Mouse (Mus musculus) MEL (cell line): ENCODE results near the gene Dcun1d4.
"Not testable (repeated sequence)": the region's sequence is repeated elsewhere in the genome, so short reads cannot be mapped to it uniquely, and the experiment has no call there.

Experiments used
- HCFC1 ChIP-seq: IDR thresholded peaks from 2 replicates; pipeline ENCODE4 v1.6.1; 2012; ENCODE audit warnings: low read depth, mild to moderate bottlenecking, inconsistent platforms, low read length, improper control_type of control experiment, moderate library complexity
- POLR2AphosphoS2 ChIP-seq: IDR thresholded peaks from 2 replicates; pipeline ENCODE4 v1.6.1; 2011; ENCODE audit warnings: low read length, improper control_type of control experiment
- ZKSCAN1 ChIP-seq: IDR thresholded peaks from 2 replicates; pipeline ENCODE4 v1.6.1; 2012; ENCODE audit warnings: low read depth, mild to moderate bottlenecking, inconsistent platforms, low read length, improper control_type of control experiment, moderate library complexity
- ZNF384 ChIP-seq: IDR thresholded peaks from 2 replicates; pipeline ENCODE4 v1.6.1; 2012; ENCODE audit warnings: low read depth, mild to moderate bottlenecking, inconsistent platforms, low read length, improper control_type of control experiment

- TF ChIP-seq POLR2AphosphoS2, HCFC1, ZKSCAN1, ZNF384: not testable (repeated sequence)
These were observed 1.6 kb downstream of the Dcun1d4 start for GRCm38 (mm10) chr5:73482381-73482780.
